Mouse (Mus musculus) thymus, adult 2 months (tissue): Measurements from ENCODE around the gene Ggact.

ENCODE experiments used
- CTCF ChIP-seq: fragments of 200-500 bp; IDR thresholded peaks from 2 replicates; pipeline ENCODE4 v1.5.1; 2012; ENCODE audit warnings: mild to moderate bottlenecking, control low read depth, low read length, moderate library complexity, borderline replicate concordance; ENCODE audit not compliant: control insufficient read depth, poor library complexity, insufficient read depth; ENCODE audit errors: extremely low read depth
- POLR2A ChIP-seq: fragments of 200-500 bp; IDR thresholded peaks from 2 replicates; pipeline ENCODE4 v1.6.1; 2012; ENCODE audit warnings: mild to moderate bottlenecking, low read length, control low read depth, moderate library complexity; ENCODE audit not compliant: control insufficient read depth, poor library complexity, insufficient read depth; ENCODE audit errors: extremely low read depth

GRCm38 (mm10) chr14:122920011-122920410 lies 6.5 kb upstream of the Ggact start:
- TF ChIP-seq CTCF (no peak), POLR2A (no peak)
